Mouse (Mus musculus): ENCODE measurements around the gene Faf1.

DNA sequence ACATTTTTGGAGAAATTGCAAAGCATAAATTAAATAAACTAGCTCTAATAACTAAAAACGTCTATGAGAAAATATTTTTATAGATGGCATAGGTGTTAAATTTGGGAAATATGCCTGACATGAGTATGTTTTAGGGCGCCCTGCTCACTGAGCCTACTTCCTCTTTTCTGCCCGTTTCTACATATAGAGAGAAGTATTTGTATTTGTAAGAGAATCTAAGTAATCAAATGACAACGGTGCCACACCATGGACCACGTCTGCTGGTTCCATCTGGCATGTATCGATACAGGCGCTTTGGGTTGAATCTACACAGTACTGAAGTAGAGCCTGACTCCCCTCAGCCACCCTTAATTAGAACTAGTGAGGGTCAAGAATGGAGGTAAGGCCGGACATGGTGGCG lies 37.0 kb upstream of the Faf1 start:
- TF ChIP-seq CTCF (conservative IDR thresholded peaks at IDR 0.05; ENCODE audit: low read length) = no peak
- no peak for TF ChIP-seq POU5F1 (IDR thresholded peaks at IDR 0.05; ENCODE audit: borderline replicate concordance, low read length)
- TF ChIP-seq NANOG (IDR thresholded peaks at IDR 0.05; ENCODE audit: borderline replicate concordance, low read length) = no peak
